Mouse (Mus musculus): Measurements from ENCODE around the gene Mnat1.

- no peak for TF ChIP-seq CTCF (IDR thresholded peaks at IDR 0.05; ENCODE audit: extremely low read depth, insufficient read depth, insufficient read length, insufficient replicate concordance)
- no peak for TF ChIP-seq POLR2A (IDR thresholded peaks at IDR 0.05; ENCODE audit: low read depth, low read length)
Observed at GRCm38 (mm10) chr12:73269933-73270332, 146.4 kb downstream of the Mnat1 start.

All from spleen, adult 2 months (tissue).